Mouse (Mus musculus): ENCODE measurements around the gene Gpr108. TPM values are rescaled to one million over a fixed set of nuclear protein-coding genes. Genes with fewer than 3 reads are reported as not detected.

Gene Gpr108
- polyA plus RNA-seq, 1 experiment = 77.8 TPM

GRCm38 (mm10) chr17:57209330-57209729 lies 38.9 kb downstream of the Gpr108 start:
- DNase-seq (ENCODE audit: low read depth) = no peak

- no peak for DNase-seq (ENCODE audit: low read depth)
Measured at GRCm38 (mm10) chr17:57207938-57208337, 40.3 kb downstream of the Gpr108 start.

- no peak for DNase-seq (ENCODE audit: low read depth)
Measured at GRCm38 (mm10) chr17:57201841-57202724, 46.2 kb downstream of the Gpr108 start.

- no peak for DNase-seq (ENCODE audit: low read depth)
Measured at GRCm38 (mm10) chr17:57198252-57198651, 50.0 kb downstream of the Gpr108 start.

GRCm38 (mm10) chr17:57195326-57196010 lies 52.8 kb downstream of the Gpr108 start:
- DNase-seq (ENCODE audit: low read depth) = no peak

GRCm38 (mm10) chr17:57194771-57195170 lies 53.5 kb downstream of the Gpr108 start:
- DNase-seq (ENCODE audit: low read depth) = no peak

- no peak for DNase-seq (ENCODE audit: low read depth)
Measured at GRCm38 (mm10) chr17:57194041-57194507, 54.2 kb downstream of the Gpr108 start, which contains the start of gene Tnfsf14. Gene Tnfsf14, minus strand, starts transcription at chr17:57194177.

- DNase-seq (ENCODE audit: low read depth) = no peak
Measured at GRCm38 (mm10) chr17:57188510-57189192, 59.6 kb downstream of the Gpr108 start.

- no peak for DNase-seq (ENCODE audit: low read depth)
Measured at GRCm38 (mm10) chr17:57185641-57186040, 62.6 kb downstream of the Gpr108 start.

Other genes starting within 250 kb of the Gpr108 start
- gene Pspn, start 248.4 kb downstream of the Gpr108 start, polyA plus RNA-seq (2012; rRNA removed) = not detected in 2 replicates
- 32.5 and 37.8 TPM in 2 replicates for gene Gtf2f1, start 237.2 kb downstream of the Gpr108 start, polyA plus RNA-seq (2012; rRNA removed)
- gene Gm17949, start 237.0 kb downstream of the Gpr108 start, polyA plus RNA-seq (2012; rRNA removed) = 0.20 and 0.47 TPM in 2 replicates
- 44.9 and 61.6 TPM in 2 replicates for gene Khsrp, start 216.9 kb downstream of the Gpr108 start, polyA plus RNA-seq (2012; rRNA removed)
- 0.12 and 0.29 TPM in 2 replicates for gene Slc25a41, start 206.8 kb downstream of the Gpr108 start, polyA plus RNA-seq (2012; rRNA removed)
- gene Crb3, start 189.3 kb downstream of the Gpr108 start, polyA plus RNA-seq (2012; rRNA removed) = 38.7 and 47.6 TPM in 2 replicates
- 49.0 and 61.9 TPM in 2 replicates for gene Slc25a23, start 188.6 kb downstream of the Gpr108 start, polyA plus RNA-seq (2012; rRNA removed)
- gene Dennd1c, start 169.9 kb downstream of the Gpr108 start, polyA plus RNA-seq (2012; rRNA removed) = 5.0 and 5.4 TPM in 2 replicates
- gene Tubb4a, start 160.7 kb downstream of the Gpr108 start, polyA plus RNA-seq (2012; rRNA removed) = 2.5 and 4.3 TPM in 2 replicates
- gene Tnfsf9, start 143.1 kb downstream of the Gpr108 start, polyA plus RNA-seq (2012; rRNA removed) = 0.55 and 0.58 TPM in 2 replicates
- gene Cd70, start 98.7 kb downstream of the Gpr108 start, polyA plus RNA-seq (2012; rRNA removed) = not detected in 2 replicates
- gene Tnfsf14, start 54.3 kb downstream of the Gpr108 start, polyA plus RNA-seq (2012; rRNA removed) = 0.24 and 0.32 TPM in 2 replicates
- 194 and 273 TPM in 2 replicates for gene C3, start 20.3 kb downstream of the Gpr108 start, polyA plus RNA-seq (2012; rRNA removed)
- 27.5 and 33.1 TPM in 2 replicates for gene Trip10, start 1.0 kb upstream of the Gpr108 start, polyA plus RNA-seq (2012; rRNA removed)
- gene Vav1, start 30.7 kb upstream of the Gpr108 start, polyA plus RNA-seq (2012; rRNA removed) = 2.9 and 3.1 TPM in 2 replicates
- 21.6 and 22.2 TPM in 2 replicates for gene Adgre1, start 110.2 kb upstream of the Gpr108 start, polyA plus RNA-seq (2012; rRNA removed)